10 mouse cellular contexts compared by ENCODE assay signal in genomic region chr2:148043271-148043975, GRCm38 (mm10). TPM values are rescaled to one million over a fixed set of nuclear protein-coding genes. Genes with fewer than 3 reads are reported as not detected.
DNase-seq lines count a peak whose midpoint lies in the region; ATAC-seq and TF ChIP-seq lines count a peak whose summit lies in the region.
"Had no signal": no experiment of that assay in that cellular context is flagged by ENCODE, and none has a peak within 500 bp of the region (broad histone marks: within the 10 kb centered on the region; RNA-seq: fewer than 3 reads in every experiment).

No protein-coding gene starts in this region.

- H3K36me3 ChIP-seq in hindbrain, embryonic 13.5 days: no peaks in the 10 kb centered on the region
- H3K36me3 ChIP-seq in liver, embryonic 12.5 days: 0 out of 2 replicates have a peak, but pooled peaks cover 2% of the 10 kb centered on the region
- H3K36me3 ChIP-seq in neural tube, embryonic 13.5 days: no peaks in the 10 kb centered on the region

- H3K9ac ChIP-seq in hindbrain, embryonic 13.5 days: peak overlapping the region; percentile 19; the same call in 1 of the 2 replicates
- H3K9ac ChIP-seq in liver, embryonic 12.5 days: 0 out of 2 replicates have a peak overlapping the region, but pooled peaks have one; percentile 4
- no peak overlapping the region for H3K9ac ChIP-seq in neural tube, embryonic 13.5 days

- H3K4me2 ChIP-seq in hindbrain, embryonic 13.5 days: no peak overlapping the region
- H3K4me2 ChIP-seq in liver, embryonic 12.5 days: peak overlapping the region; percentile 50
- H3K4me2 ChIP-seq in neural tube, embryonic 13.5 days: 0 out of 2 replicates have a peak overlapping the region, but pooled peaks have one; percentile 11

- no peak for ATAC-seq in hindbrain, embryonic 13.5 days (ENCODE audit: low FRiP score)
- ATAC-seq in liver, embryonic 12.5 days: no peak
- no peak for ATAC-seq in neural tube, embryonic 13.5 days (ENCODE audit: low read depth)
- ATAC-seq in inflammation-experienced regulatory T-cells, adult 6 months: no peak
- ATAC-seq in granulocyte monocyte progenitor cell, adult 5-6 weeks (replicated peaks; ENCODE audit: poor library complexity, severe bottlenecking): no peak

- peak overlapping the region; percentile 43 for H3K4me3 ChIP-seq in lung, adult 2 months (replicated peaks; ENCODE audit: extremely low read depth, low read depth, low read length)
- H3K4me3 ChIP-seq in hindbrain, embryonic 13.5 days: peak overlapping the region; percentile 27
- H3K4me3 ChIP-seq in liver, embryonic 12.5 days: peak overlapping the region; percentile 42
- H3K4me3 ChIP-seq in neural tube, embryonic 13.5 days: peak overlapping the region; percentile 24; the same call in 1 of the 2 replicates

- H3K4me1 ChIP-seq in lung, adult 2 months (ENCODE audit: control insufficient read depth, insufficient read depth, low read length): no peaks in the 10 kb centered on the region; the same call in 1 of the 2 replicates
- peaks cover 7% of the 10 kb centered on the region for H3K4me1 ChIP-seq in hindbrain, embryonic 13.5 days (replicated peaks)
- no peaks in the 10 kb centered on the region for H3K4me1 ChIP-seq in liver, embryonic 12.5 days
- peaks cover 8% of the 10 kb centered on the region for H3K4me1 ChIP-seq in neural tube, embryonic 13.5 days (replicated peaks)

- peak; percentile 56 for DNase-seq in lung, adult 2 months
- DNase-seq in lung, postnatal 25 days (ENCODE audit: low spot score): no peak
- no peak for DNase-seq in cerebellum, adult 18-20 months
- DNase-seq: cerebellum, postnatal 25 days had no signal

- TF ChIP-seq CTCF in lung, adult 2 months (IDR thresholded peaks at IDR 0.05; ENCODE audit: insufficient read depth, low read length): no peak

- peaks cover 100% of the 10 kb centered on the region for H3K27me3 ChIP-seq in hindbrain, embryonic 13.5 days
- peaks cover 100% of the 10 kb centered on the region for H3K27me3 ChIP-seq in liver, embryonic 12.5 days (replicated peaks)
- peaks cover 100% of the 10 kb centered on the region for H3K27me3 ChIP-seq in neural tube, embryonic 13.5 days

- peak overlapping the region; percentile 58; the same call in 1 of the 2 replicates for H3K27ac ChIP-seq in hindbrain, embryonic 13.5 days
- H3K27ac ChIP-seq in liver, embryonic 12.5 days: no peak overlapping the region
- H3K27ac ChIP-seq in neural tube, embryonic 13.5 days (replicated peaks): no peak overlapping the region

- 29% methylated on average over 17 of the region's 17 CpGs for WGBS in lung, adult 2 months
- WGBS in hindbrain, embryonic 13.5 days: 5% methylated on average over 11 of the region's 17 CpGs
- WGBS in liver, embryonic 12.5 days (ENCODE audit: insufficient replicate concordance): 16% methylated on average over 17 of the region's 17 CpGs
- WGBS in neural tube, embryonic 13.5 days: 1% methylated on average over 16 of the region's 17 CpGs

- no peaks in the 10 kb centered on the region for H3K9me3 ChIP-seq in hindbrain, embryonic 13.5 days
- no peaks in the 10 kb centered on the region for H3K9me3 ChIP-seq in liver, embryonic 12.5 days (replicated peaks)
- H3K9me3 ChIP-seq in neural tube, embryonic 13.5 days: no peaks in the 10 kb centered on the region

- TF ChIP-seq POLR2A in lung, adult 2 months (IDR thresholded peaks at IDR 0.05; ENCODE audit: borderline replicate concordance, extremely low read depth, low read depth, low read length): no peak

RNA-seq across cellular contexts. Expression of gene Foxa2, which starts 3.3 kb away (rescaled TPM):
- polyA plus RNA-seq in lung, adult 2 months (2012; rRNA removed): 80.1 and 106 TPM in 2 replicates
- 1.7 and 2.1 TPM in 2 replicates for polyA plus RNA-seq in hindbrain, embryonic 13.5 days (2015; fragmentation: Nextera tagmentation; extraction: Ambion mirVana)
- 5.0 and 5.4 TPM in 2 replicates for polyA plus RNA-seq in liver, embryonic 12.5 days (2016; fragmentation: Nextera tagmentation; extraction: Ambion mirVana)
- 2.0 and 2.1 TPM in 2 replicates for polyA plus RNA-seq in neural tube, embryonic 13.5 days (2015; fragmentation: Nextera tagmentation; extraction: Ambion mirVana)
- not detected for polyA plus RNA-seq in inflammation-experienced regulatory T-cells, adult 6 months (2017; shearing (Covaris generic))
- not detected in 2 replicates for total RNA-seq in granulocyte monocyte progenitor cell, adult 5-6 weeks (2014; fragmentation: Nextera tagmentation)
- total RNA-seq in granulocyte monocyte progenitor cell, adult 5-6 weeks (2017): not detected in 2 replicates
- total RNA-seq: layer of hippocampus, postnatal 25 days had no signal

Comparison
In these comparisons a context has a peak if more than half of its experiments do, and no peak if none do; other contexts are left out.
1. RNA of gene Foxa2, which starts 3.3 kb away (polyA plus RNA-seq): 80.1 to 106 TPM in lung, adult 2 months; 5.0 to 5.4 TPM in liver, embryonic 12.5 days, 2.0 to 2.1 TPM in neural tube, embryonic 13.5 days, 1.7 to 2.1 TPM in hindbrain, embryonic 13.5 days and not detected in inflammation-experienced regulatory T-cells, adult 6 months; every median in the first group is over 10 times any median in the second.
2. Peak in every context shown above with its lines, with median percentiles within 50 percentile points of each other: H3K4me3 ChIP-seq.